Mouse (Mus musculus) stomach, postnatal 0 days (tissue): ENCODE measurements around the gene Ganc.

Source experiments
- CTCF ChIP-seq: IDR thresholded peaks from 2 replicates; pipeline ENCODE4 v1.5.1; 2016; ENCODE audit warnings: antibody characterized with exemption, low read depth, mild to moderate bottlenecking, moderate library complexity
- EP300 ChIP-seq: optimal IDR thresholded peaks from 2 replicates; pipeline ENCODE3; 2016; ENCODE audit warnings: antibody characterized with exemption

DNA sequence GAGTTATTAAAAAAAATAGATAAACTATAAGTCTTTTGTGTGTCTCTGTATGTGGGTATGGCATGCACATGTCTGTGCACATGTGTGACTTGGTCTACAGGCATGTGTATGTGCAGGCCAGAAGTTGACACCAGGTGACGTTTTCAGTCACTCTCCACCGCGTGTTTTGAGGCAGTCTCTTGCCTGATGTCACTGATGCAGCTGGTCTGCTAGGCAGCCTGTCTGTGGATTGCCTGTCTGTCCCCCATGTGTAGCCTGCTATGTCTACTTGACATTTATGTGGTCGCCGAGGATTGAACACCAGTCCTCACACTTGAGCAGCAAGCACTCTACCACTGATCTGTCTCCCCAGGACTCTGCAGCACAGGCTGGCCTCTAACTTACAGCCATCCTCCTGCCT is 20.7 kb downstream of the Ganc start:
- TF ChIP-seq EP300 (no peak), CTCF (no peak)
